Mouse (Mus musculus) embryonic fibroblast, embryonic 13.5 days (primary cell): Measurements from ENCODE around the gene Chrm4.

Experiments
- CTCF ChIP-seq: IDR thresholded peaks from 2 replicates; pipeline ENCODE4 v1.5.1; 2011; ENCODE audit warnings: mild to moderate bottlenecking, control low read depth, low read length, moderate library complexity, borderline replicate concordance; ENCODE audit not compliant: insufficient read depth
- POLR2A ChIP-seq: IDR thresholded peaks from 2 replicates; pipeline ENCODE4 v1.6.1; 2011; ENCODE audit warnings: low read depth, mild to moderate bottlenecking, control low read depth, low read length, moderate library complexity

GRCm38 (mm10) chr2:91916346-91916977 is 10.6 kb upstream of the Chrm4 start:
- TF ChIP-seq CTCF (no peak), POLR2A (no peak)
